Mouse (Mus musculus) midbrain, embryonic 14.5 days (tissue): Measurements from ENCODE around the gene Camsap3. TPM values are rescaled to one million over a fixed set of nuclear protein-coding genes. Genes with fewer than 3 reads are reported as not detected.

Source experiments
- ATAC-seq: fragments of 200-750 bp; cut with Nextera tagmentation; 2 replicates; pipeline ENCODE4 v1.8.0; 2017; ENCODE audit warnings: moderate number of reproducible peaks, moderate library complexity; ENCODE audit not compliant: low FRiP score, low TSS enrichment
- DNase-seq: peaks from one replicate; pipeline ENCODE4 v3.0.0-alpha.2; 2015
- H3K27ac ChIP-seq: fragments of 300-500 bp; sonication (generic); replicated peaks from 2 replicates; pipeline ENCODE4 v1.5.1; 2014; ENCODE audit warnings: mild to moderate bottlenecking, low read depth, low read length, moderate library complexity
- H3K27me3 ChIP-seq: fragments of 300-500 bp; sonication (generic); 2 replicates; pipeline ENCODE4 v1.6.1; 2014; ENCODE audit warnings: low read length, control low read depth, mixed read lengths; ENCODE audit not compliant: control insufficient read depth, insufficient read depth
- H3K36me3 ChIP-seq: fragments of 300-500 bp; sonication (generic); 2 replicates; pipeline ENCODE4 v1.6.1; 2014; ENCODE audit warnings: low read length, control low read depth; ENCODE audit not compliant: control insufficient read depth, insufficient read depth
- H3K4me1 ChIP-seq: fragments of 300-500 bp; sonication (generic); 2 replicates; pipeline ENCODE4 v1.6.1; 2014; ENCODE audit warnings: mild to moderate bottlenecking, antibody characterized with exemption, low read length, control low read depth; ENCODE audit not compliant: control insufficient read depth, insufficient read depth
- H3K4me2 ChIP-seq: fragments of 300-500 bp; sonication (generic); 2 replicates; pipeline ENCODE4 v1.6.1; 2014; ENCODE audit warnings: mild to moderate bottlenecking, low read length, moderate library complexity
- H3K4me3 ChIP-seq: fragments of 300-500 bp; sonication (generic); replicated peaks from 2 replicates; pipeline ENCODE4 v1.5.1; 2014; ENCODE audit warnings: low read depth, low read length
- H3K9ac ChIP-seq: fragments of 300-500 bp; sonication (generic); replicated peaks from 2 replicates; pipeline ENCODE4 v1.6.1; 2014; ENCODE audit warnings: mild to moderate bottlenecking, low read length, moderate library complexity
- H3K9me3 ChIP-seq: fragments of 300-500 bp; sonication (generic); 2 replicates; pipeline ENCODE4 v1.6.1; 2016; ENCODE audit warnings: low read length, control low read depth, mixed read lengths; ENCODE audit not compliant: control insufficient read depth
- WGBS: fragments of 180-500 bp; shearing (Covaris S2); extraction: QIAGEN DNeasy Blood & Tissue Kit; methylation state at CpG from one replicate; pipeline ENCODE4 v1.1.7; 2014; 5-methylcytosine and 5-hydroxymethylcytosine counted together
- polyA plus RNA-seq: library from polyadenylated mRNA; unstranded; fragments of >200 nt; fragmentation: Nextera tagmentation; extraction: Ambion mirVana; gene quantifications from 2 replicates; pipeline ENCODE4 v1.2.1, GENCODE M21; 2014

The Camsap3 gene
- polyA plus RNA-seq, 1 experiment from 2014 or later, result 43.1 TPM

DNA sequence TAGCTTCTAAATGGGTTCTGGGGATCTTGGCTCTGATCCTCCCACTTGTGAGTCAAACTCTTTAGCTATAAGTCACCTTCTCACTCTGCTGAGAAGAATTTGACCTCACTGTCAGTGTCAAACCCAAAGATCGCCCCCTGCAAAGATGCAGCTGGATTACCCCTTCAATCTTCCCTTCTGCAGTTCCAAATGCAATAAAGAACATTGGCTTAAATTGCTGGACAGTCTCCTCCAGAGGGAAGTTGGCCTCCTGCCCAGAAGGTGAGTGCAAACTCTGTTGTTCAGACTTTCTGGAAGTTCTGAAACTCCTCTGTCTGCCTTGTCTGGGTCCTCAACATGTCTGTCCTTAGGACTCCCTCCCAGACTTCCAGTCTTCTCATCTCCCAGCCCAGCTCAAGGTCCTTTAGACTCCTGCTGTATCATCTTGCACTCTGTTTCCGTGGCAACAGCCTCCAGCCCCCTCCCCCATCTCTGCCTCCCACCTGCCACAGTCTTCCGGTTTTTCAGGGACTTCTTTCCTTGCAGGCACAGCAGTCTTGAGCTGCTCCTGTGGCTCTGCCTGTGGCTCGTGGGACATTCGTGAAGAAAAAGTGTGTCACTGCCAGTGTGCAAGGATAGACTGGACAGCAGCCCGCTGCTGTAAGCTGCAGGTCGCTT is 69.8 kb downstream of the Camsap3 start:
- DNase-seq (peak; percentile 51), ATAC-seq (peak; percentile 27; the same call in 1 of the 2 replicates)
- Histone ChIP-seq H3K4me1 (peaks cover 8% of the 10 kb centered on the region; the same call in 1 of the 2 replicates), H3K36me3 (no peaks in the 10 kb centered on the region), H3K4me2 (peak overlapping the region; percentile 18), H3K27ac (no peak overlapping the region), H3K9me3 (no peaks in the 10 kb centered on the region), H3K4me3 (no peak overlapping the region), H3K9ac (0 out of 2 replicates have a peak overlapping the region, but pooled peaks have one; percentile 16), H3K27me3 (no peaks in the 10 kb centered on the region)
- WGBS, result 18% methylated on average over 7 of the region's 7 CpGs

Other genes with a start within 250 kb of the Camsap3 start
- gene A430078G23Rik, start 233.9 kb upstream of the Camsap3 start, polyA plus RNA-seq, result not detected in 2 replicates
- gene Arhgef18, start 194.3 kb upstream of the Camsap3 start, polyA plus RNA-seq, result 12.5 and 13.2 TPM in 2 replicates
- gene Pex11g, start 119.6 kb upstream of the Camsap3 start, polyA plus RNA-seq, result 3.2 and 3.9 TPM in 2 replicates
- 0.18 and 0.58 TPM in 2 replicates for gene Tex45, start 116.4 kb upstream of the Camsap3 start, polyA plus RNA-seq
- 53.0 and 80.8 TPM in 2 replicates for gene Zfp358, start 94.2 kb upstream of the Camsap3 start, polyA plus RNA-seq
- gene Mcoln1, start 86.8 kb upstream of the Camsap3 start, polyA plus RNA-seq, result 76.7 and 78.9 TPM in 2 replicates
- gene Pnpla6, start 71.9 kb upstream of the Camsap3 start, polyA plus RNA-seq, result 26.4 and 31.1 TPM in 2 replicates
- 0.27 and 0.70 TPM in 2 replicates for gene C330021F23Rik, start 19.3 kb upstream of the Camsap3 start, polyA plus RNA-seq
- gene Xab2, start 34.0 kb downstream of the Camsap3 start, polyA plus RNA-seq, result 47.5 and 51.1 TPM in 2 replicates
- 95.5 and 103 TPM in 2 replicates for gene Pet100, start 34.3 kb downstream of the Camsap3 start, polyA plus RNA-seq
- gene Pcp2, start 38.3 kb downstream of the Camsap3 start, polyA plus RNA-seq, result 6.5 and 12.4 TPM in 2 replicates
- gene Stxbp2, start 43.7 kb downstream of the Camsap3 start, polyA plus RNA-seq, result 21.3 and 26.6 TPM in 2 replicates
- 0.70 TPM in 1 of 2 replicates, not detected in the other for gene Retn, start 68.5 kb downstream of the Camsap3 start, polyA plus RNA-seq
- gene Mcemp1, start 78.5 kb downstream of the Camsap3 start, polyA plus RNA-seq, result 0.14 TPM in 1 of 2 replicates, not detected in the other
- gene Fcor, start 85.1 kb downstream of the Camsap3 start, polyA plus RNA-seq, result 16.4 and 28.1 TPM in 2 replicates
- 48.0 and 56.9 TPM in 2 replicates for gene Trappc5, start 89.0 kb downstream of the Camsap3 start, polyA plus RNA-seq
- gene Fcer2a, start 106.9 kb downstream of the Camsap3 start, polyA plus RNA-seq, result 0.32 and 0.38 TPM in 2 replicates
- not detected in 2 replicates for gene Clec4g, start 133.4 kb downstream of the Camsap3 start, polyA plus RNA-seq
- gene Cd209a, start 161.7 kb downstream of the Camsap3 start, polyA plus RNA-seq, result not detected in 2 replicates